Mouse (Mus musculus) natural killer cell, adult 2 months (primary cell): ENCODE data around the gene Gm10271.

Experiments used
- DNase-seq, 2 experiments: peaks; one replicate each; pipeline ENCODE4 v3.0.0; 2022; ENCODE audit warnings: low spot score in 2 of 2

Gene Gm10271

GRCm38 (mm10) chr10:116978841-116979240 lies 6.4 kb upstream of the Gm10271 start:
- no peak for DNase-seq

- no peak for DNase-seq
Measured at GRCm38 (mm10) chr10:116977858-116978257, 5.4 kb upstream of the Gm10271 start.

GRCm38 (mm10) chr10:116977455-116977854 lies 5.0 kb upstream of the Gm10271 start:
- DNase-seq, result no peak

GRCm38 (mm10) chr10:116968741-116969140 lies 3.7 kb downstream of the Gm10271 start:
- DNase-seq, result no peak

- no peak for DNase-seq
Measured at GRCm38 (mm10) chr10:116966065-116966464, 6.3 kb downstream of the Gm10271 start.

GRCm38 (mm10) chr10:116965297-116965696 lies 7.1 kb downstream of the Gm10271 start:
- no peak for DNase-seq

GRCm38 (mm10) chr10:116964571-116964970 lies 7.8 kb downstream of the Gm10271 start:
- no peak for DNase-seq

GRCm38 (mm10) chr10:116964084-116964483 lies 8.3 kb downstream of the Gm10271 start:
- DNase-seq, result no peak

- DNase-seq, result no peak
Measured at GRCm38 (mm10) chr10:116962803-116963202, 9.6 kb downstream of the Gm10271 start.

GRCm38 (mm10) chr10:116962152-116962551 lies 10.3 kb downstream of the Gm10271 start:
- DNase-seq, result no peak

- DNase-seq, result no peak
Measured at GRCm38 (mm10) chr10:116957867-116958551, 14.4 kb downstream of the Gm10271 start.

- DNase-seq, result no peak
Measured at GRCm38 (mm10) chr10:116956483-116957158, 15.8 kb downstream of the Gm10271 start.

GRCm38 (mm10) chr10:116955191-116955590 lies 17.2 kb downstream of the Gm10271 start:
- no peak for DNase-seq

GRCm38 (mm10) chr10:116950886-116951285 lies 21.5 kb downstream of the Gm10271 start:
- peak in 1 of 2 experiments; percentile 13 for DNase-seq

- DNase-seq, result peak; percentile 82 to 89
Measured at GRCm38 (mm10) chr10:116950009-116950769, 22.2 kb downstream of the Gm10271 start, which contains the start of gene Rab3ip. Gene Rab3ip (minus strand): TSS chr10:116950769.

- DNase-seq, result no peak
Measured at GRCm38 (mm10) chr10:116949111-116950008, 23.0 kb downstream of the Gm10271 start.

GRCm38 (mm10) chr10:116948414-116948813 lies 24.0 kb downstream of the Gm10271 start:
- no peak for DNase-seq

GRCm38 (mm10) chr10:116944940-116945339 lies 27.5 kb downstream of the Gm10271 start:
- DNase-seq, result no peak

GRCm38 (mm10) chr10:116944144-116944543 lies 28.3 kb downstream of the Gm10271 start:
- DNase-seq, result peak in 1 of 2 experiments; percentile 10

GRCm38 (mm10) chr10:116943025-116943424 lies 29.4 kb downstream of the Gm10271 start:
- peak; percentile 7 to 34 for DNase-seq

- no peak for DNase-seq
Measured at GRCm38 (mm10) chr10:116935028-116935427, 37.4 kb downstream of the Gm10271 start.
